Mouse (Mus musculus): Measurements from ENCODE around the gene 2010315B03Rik.
A peak's percentile ranks its signal among the peaks of the same experiment; 100 is the strongest.

Gene 2010315B03Rik

DNA sequence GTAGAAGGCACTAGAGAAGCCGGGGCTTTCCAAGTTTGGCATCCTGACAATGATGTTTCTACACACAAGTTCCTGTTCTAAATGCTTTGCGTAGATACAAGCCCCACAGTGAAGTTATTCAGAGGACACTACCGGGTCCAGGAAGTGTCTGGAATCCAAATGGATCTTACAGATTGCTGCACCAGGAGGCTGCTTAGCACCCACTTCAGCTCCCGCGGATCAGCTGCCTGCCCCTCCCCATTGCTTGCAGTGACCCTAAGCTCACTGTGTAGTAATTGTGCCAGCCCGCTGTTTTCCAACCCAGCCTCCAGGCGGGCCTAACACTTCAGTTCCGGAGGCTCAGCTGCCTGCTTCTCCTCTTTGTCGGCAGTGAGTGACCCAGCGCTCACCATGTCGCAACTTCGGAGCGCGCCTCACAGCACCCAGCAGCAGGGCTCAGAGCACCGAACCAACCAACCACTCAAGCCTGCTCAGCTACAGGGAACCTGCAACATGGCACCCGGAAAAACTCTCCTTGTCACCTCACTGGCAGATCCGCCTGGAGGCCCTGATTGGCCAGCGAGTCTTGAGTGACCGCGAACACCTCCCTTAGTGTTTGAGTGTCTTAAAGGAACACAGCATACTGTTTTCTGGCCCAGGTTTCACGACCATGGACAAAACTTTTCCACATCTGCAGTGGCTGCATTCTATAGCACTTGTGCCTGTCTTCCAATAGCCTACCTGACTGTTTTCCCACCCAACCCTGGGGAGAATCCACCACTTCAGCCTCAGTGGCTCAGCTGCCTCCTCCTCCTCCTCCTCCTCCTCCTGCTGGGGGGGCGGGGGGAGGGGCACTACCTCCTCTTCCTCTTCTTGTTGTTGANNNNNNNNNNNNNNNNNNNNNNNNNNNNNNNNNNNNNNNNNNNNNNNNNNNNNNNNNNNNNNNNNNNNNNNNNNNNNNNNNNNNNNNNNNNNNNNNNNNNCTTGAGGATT, at the start of gene 2010315B03Rik:
TSS of gene 2010315B03Rik (minus strand) at position 526 of the 972 bp plus-strand sequence.
- peak; percentile 30 for DNase-seq (ENCODE audit: low spot score)

DNA sequence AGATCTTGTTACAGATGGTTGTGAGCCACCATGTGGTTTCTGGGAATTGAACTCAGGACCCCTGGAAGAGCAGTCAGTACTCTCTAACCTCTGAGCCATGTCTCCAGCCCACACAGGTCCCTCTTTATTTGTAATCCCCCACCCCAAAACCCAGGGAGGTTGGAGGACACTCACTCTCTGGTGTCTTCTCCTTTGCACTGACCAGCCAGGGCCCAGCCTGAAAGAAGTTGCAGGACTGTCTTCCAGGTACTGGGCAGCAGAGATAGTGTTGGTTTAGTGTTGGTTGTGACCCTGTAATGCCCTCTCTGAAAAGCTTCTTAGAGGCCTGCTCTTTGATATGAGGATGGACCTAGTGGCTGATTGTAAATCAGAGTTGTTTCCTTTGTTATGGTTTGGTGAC, 994 bp downstream of the 2010315B03Rik start:
- DNase-seq (ENCODE audit: low spot score): no peak

DNA sequence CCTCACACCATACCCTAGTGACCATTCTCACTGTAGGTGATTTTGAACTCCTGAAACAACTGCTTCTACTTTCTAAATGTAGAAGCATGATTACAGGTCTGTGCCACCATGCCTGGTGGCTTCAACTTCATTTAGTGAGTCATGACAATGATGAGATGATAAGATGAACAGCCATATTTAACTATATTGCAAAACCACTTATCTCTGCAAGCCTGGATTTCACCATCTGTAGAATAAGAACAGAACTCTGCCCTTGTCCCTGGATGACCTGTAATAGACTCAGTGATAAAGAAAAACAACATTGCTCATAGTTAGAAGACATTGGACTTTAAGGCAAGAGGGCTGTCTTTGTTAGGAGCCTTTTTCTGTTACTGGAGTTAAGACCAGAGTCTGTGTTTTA, 24.2 kb downstream of the 2010315B03Rik start:
- no peak for DNase-seq (ENCODE audit: low spot score)

DNA sequence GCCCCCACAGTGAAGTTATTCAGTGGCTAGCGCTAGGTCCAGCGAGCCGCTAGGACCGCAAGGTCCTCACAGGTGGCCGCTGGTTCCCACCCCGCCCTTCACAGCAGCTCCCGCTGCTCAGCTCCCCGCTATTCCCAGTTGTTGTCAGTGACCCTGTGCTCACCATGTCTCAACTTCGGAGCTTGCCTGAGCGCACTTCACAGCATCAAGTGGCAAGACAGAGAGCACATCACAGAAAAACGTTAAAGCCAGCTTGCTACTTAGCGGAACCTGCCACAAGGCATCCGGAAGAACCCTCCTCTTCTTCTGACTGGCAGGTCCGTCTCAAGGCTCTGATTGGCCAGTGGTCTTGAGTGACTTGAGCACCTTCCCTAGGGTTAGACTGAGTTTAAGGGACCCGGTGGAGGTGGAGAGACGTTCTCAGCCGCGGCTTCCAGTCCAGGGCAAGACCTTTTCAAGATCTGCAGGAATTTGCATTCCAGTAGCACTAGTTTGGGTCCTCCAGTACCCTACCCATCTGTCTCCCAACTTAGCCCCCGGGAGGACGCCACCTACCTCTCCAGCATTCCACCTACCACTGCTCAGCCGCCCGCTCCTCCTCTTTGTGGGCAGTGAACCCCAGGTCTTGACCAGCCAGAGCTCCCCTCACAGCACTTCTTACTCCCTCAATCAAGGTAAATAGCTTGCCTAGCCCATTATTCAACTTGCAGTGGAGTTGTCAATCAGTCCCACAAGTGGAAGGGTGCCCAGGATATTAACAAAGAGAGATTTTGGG, 30.4 kb downstream of the 2010315B03Rik start:
- DNase-seq (ENCODE audit: low spot score): peak; percentile 16

DNA sequence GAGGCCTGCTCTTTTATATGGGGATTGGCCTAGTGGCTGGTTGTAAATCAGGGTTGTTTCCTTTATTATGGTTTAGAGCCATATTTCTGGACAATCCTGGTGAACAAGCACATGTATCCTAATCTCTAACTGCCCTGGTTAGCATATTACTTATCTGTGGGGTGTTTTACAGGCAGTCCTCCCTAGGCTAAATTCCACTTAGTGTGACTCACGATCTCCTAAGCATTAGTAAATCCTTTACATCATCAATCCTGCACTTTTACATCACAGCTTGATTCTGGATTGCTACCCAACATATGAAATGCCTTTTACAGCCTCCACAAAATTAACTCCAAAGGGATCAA, 31.1 kb downstream of the 2010315B03Rik start:
- no peak for DNase-seq (ENCODE audit: low spot score)

DNA sequence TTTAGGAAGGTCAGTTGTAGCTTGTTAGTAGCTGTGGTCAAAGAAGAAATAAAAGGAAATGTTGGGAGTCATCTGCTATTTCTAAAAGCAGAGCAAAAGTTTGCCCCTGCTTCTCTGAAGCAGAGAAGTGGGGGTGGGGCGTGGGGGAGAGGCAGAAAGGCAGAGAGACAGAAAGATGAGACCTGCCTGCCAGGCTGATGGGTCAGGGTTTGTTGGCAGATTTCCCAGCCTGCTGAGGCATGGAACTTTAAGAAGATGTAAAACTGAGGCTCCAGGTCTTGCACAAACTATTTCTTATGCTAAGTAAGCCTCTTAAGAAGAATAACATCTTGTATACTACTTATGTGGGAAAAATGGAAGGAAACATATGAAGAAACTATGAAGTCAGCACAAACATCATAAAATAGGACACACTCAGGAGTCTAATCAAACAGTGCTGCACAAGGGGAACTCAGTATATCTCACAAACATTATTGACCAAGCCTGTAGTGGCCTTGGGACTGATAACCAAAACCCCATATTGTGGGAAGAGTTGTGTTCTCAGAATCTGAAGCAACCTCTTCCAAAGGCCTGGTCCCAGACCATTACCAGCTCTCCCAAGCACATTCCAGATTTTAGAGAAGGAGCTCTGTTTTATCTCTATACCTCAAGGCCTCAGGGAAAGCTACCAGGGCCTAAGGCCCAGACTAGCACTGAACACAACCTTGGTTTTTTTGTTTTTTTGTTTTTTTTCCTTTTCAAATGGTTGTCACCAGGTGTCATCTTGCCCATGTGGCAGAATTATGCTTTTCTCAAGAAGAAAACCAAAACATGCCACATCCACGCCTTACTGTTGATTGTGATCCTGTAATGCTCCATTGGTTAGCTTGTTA, 31.7 kb downstream of the 2010315B03Rik start:
- no peak for DNase-seq (ENCODE audit: low spot score)

DNA sequence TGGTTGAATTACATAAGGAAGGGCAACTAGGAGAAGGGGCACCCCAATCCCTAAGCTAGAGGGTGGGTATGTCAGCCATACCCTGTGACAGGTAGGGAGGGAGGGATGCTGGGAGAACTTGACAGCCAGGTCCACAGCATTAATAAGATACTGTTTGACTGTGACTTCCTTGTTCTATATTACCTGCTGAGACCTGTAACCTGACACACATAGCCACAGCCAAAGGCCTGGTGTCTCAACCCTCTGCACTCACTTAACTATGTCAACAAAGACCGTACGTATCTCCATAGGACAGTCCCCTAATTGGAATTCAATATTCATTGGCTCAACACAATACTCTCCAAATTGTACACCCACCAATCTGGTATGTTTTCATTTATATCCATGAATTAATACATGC, 33.2 kb downstream of the 2010315B03Rik start:
- DNase-seq (ENCODE audit: low spot score): no peak

DNA sequence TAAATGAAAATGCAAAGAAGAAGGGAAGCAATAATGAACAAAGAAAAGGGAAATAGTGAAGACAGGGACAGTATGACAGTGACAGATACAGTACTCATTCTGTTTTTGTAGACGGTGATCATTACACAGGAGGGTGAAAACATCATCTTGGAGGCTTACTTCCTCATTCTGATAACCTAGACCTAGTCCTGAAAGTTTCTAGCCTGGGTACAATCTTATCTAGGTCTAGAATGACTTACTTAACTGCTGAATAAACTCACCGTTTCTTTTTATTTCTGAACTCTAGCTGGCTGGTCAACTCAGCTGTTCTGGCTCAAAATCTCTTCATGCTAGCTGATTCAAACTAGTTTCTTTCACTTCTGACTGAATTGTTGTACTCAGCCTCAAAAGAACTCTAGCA, 37.4 kb downstream of the 2010315B03Rik start:
- DNase-seq (ENCODE audit: low spot score): no peak

DNA sequence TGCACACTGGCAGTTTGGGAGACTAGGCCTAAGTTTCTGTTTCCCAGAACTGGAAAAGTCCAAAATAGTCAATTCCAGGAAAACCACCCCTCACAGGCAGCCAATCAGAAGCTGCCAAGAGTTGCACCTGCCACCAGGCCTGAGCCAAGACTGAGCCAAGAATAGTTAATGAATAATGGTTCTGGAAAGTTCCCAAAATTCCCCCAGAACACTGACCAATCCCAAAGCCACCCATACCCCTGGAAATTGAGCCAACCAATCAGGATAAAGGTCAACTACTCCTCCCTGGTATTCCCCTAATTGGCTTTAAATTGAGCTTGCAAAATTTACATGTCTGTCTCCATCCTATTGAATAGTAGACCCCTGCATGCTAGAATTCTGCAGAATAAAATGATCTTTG, 39.3 kb downstream of the 2010315B03Rik start:
- DNase-seq (ENCODE audit: low spot score): no peak

DNA sequence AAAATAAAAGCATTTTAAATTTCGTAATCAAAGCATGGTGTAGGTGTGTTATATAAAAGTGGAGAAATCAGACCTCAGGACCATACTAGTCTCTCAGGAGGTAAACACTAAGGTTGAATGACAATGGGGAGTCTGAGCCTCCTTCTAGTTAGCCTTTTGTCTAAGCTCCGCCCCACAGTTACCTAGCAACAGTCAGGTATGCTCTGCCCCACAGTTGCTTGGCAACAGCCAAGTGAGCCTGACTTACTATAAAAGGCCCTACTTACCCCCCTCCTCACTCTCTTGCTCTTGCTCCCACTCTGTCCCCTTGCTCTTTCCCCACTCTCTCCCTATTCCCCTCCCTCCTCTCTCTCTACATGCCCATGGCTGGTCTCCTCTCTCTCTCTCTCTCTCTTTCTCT, 44.6 kb downstream of the 2010315B03Rik start:
- no peak for DNase-seq (ENCODE audit: low spot score)

DNA sequence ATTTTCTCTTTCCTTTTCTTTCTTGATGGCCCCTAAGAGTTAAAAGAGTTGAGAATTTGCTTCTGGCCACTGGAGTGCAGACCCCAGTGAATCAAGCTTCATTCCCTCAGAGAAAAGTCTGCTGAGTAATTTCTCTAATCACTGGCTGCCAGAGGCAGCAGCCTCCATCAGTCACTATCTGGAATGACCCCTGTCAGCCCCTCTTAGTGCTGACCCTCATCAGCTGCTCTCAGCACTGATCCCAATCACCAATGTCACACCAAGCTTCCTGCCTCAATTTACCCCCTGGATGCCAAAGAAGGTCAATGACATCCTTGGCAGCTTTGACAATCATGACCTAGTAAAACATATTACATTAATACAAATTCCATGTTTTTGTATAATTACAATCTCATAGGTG, 45.0 kb downstream of the 2010315B03Rik start:
- no peak for DNase-seq (ENCODE audit: low spot score)

DNA sequence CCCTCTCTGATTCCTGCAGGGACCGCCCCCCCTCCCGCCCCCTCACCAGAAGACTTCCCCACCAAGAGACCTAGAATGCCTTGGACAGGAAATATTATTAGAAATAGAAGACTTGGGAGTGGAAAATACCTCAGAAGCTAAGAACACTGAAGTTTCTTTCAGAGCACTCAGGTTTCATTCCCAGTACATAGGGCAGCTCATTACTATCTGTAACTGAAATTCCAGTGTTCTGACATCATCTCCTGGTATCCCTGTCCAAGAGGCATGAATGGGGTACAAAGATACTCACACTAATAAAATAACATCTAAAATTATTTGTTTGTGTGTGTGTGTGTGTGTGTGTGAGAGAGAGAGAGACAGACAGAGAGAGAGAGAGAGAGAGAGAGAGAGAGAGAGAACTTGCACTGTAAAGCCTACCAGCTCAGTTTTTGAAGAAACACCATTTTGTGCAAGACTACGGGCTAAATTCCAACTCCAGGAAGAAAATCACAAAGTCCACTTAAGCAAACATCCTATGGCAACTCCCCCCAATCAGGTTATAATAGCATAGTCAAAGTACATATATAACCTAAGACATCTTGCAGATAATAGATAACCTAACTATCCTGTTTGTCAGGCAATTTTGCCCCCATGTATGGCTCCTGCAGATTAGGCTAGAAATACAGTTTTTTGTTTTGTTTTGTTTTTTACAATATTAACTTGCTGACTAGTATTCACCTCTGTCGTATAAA, 49.3 kb downstream of the 2010315B03Rik start:
- no peak for DNase-seq (ENCODE audit: low spot score)

DNA sequence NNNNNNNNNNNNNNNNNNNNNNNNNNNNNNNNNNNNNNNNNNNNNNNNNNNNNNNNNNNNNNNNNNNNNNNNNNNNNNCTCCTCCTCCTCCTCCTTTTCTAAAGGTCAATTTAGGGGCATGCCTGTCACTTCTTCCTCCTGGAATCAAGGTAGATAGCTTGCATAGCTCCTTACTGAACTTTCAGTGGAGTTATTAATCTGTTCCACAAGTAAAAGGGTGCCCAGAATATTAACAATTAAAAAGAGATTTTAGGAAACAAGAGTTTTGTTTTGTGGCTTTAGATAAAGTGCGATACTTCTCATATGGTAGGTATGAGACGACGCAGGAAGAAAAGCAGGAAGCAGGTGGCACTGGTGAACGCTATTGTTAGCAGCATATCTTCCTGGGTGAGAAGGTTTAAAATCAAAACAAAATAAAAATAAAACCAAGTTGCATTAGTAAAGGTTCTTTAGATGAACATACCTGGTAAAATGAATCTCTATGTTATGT, 54.4 kb downstream of the 2010315B03Rik start:
- no peak for DNase-seq (ENCODE audit: low spot score)

DNA sequence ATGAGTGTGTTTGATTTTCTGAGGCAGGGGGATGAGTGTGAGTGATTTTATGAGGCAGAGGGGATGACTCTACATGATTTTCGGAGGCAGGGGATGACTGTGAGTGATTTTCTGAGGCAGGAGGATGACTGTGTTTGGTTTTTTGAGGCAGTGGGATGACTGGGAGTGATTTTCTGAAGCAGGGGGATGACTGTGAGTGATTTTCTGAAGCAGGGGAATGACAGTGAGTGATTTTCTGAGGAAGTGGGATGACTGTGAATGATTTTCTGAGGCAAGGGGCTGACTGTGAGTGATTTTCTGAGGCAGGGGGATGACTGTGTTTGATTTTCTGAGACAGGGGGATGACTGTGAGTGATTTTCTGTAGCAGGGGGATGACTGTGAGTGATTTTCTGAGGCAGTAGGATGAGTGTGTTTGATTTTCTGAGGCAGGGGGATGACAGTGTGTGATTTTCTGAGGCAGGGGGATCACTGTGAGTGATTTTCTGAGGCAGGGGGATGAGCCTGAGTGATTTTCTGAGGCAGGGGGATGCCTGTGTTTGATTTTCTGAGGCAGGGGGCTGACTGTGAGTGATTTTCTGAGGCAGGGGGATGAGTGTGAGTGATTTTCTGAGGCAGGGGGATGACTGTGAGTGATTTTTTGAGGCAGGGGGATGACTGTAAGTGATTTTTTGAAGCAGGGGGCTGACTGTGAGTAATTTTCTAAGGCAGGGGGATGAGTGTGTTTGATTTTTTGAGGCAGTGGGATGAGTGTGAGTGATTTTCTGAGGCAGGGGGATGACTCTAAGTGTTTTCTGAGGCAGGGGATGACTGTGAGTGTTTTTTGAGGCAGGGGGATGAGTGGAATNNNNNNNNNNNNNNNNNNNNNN, 55.1 kb downstream of the 2010315B03Rik start:
- peak; percentile 50 for DNase-seq (ENCODE audit: low spot score)

DNA sequence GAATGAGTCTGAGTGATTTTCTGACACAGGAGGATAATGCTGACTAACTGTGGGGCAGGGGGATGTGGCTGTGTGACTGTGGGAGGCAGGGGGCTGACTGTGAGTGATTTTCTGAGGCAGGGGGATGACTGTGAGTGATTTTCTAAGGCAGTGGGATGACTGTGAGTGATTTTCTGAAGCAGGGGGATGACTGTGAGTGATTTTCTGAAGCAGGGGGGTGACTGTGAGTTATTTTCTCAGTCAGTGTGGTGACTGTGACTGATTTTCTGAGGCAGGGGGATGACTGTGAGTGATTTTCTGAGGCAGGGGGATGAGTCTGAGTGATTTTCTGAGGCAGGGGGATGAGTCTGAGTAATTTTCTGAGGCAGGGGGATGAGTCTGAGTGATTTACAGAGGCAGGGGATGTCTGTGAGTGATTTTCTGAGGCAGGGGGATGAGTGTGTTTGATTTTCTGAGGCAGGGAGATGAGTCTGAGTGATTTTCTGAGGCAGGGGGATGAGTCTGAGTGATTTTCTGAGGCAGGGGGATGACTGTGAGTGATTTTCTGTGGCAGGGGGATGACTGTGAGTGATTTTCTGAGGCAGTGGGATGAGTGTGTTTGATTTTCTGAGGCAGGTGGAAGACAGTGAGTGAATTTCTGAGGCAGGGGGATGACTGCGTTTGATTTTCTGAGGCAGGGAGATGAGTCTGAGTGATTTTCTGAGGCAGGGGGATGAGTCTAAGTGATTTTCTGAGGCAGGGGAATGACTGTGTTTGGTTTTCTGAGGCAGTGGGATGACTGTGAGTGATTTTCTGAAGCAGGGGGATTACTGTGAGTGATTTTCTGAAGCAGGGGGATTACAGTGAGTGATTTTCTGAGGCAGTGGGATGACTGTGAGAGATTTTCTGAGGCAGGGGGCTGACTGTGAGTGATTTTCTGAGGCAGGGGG, 56.0 kb downstream of the 2010315B03Rik start:
- peak; percentile 62 for DNase-seq (ENCODE audit: low spot score)

DNA sequence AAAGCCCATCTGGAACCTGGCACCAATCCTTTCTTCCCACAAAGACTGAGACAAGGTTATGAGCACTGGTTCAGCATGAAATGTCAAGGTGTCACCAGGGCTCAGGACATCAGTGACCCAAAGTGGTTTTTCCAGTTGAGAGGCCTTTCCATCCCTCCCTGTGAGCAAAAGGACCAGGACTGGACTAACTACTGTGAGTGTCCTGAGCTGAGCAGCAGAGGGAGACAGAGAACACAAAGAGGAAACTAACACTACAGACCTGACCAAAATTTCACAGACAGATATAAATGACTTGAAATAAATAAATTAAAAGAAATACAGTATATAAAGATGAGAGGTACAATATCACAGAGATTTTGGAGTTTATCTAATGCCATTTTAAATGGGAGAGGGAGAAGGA, 61.1 kb downstream of the 2010315B03Rik start:
- no peak for DNase-seq (ENCODE audit: low spot score)

Measured in urinary bladder, postnatal 10 days (tissue).